Mouse (Mus musculus) heart, postnatal 10 days (tissue): Measurements from ENCODE around the gene St7. TPM values are rescaled to one million over a fixed set of nuclear protein-coding genes. Genes with fewer than 3 reads are reported as not detected.
"Not testable (repeated sequence)": the region's sequence is repeated elsewhere in the genome, so short reads cannot be mapped to it uniquely, and the experiment has no call there.

Source experiments
- DNase-seq, 2 experiments: peaks; one replicate each; pipeline ENCODE4 v3.0.0; 2021
- intact Hi-C: fragments of 180-260 bp; cut with DNase I; formaldehyde crosslinking; loops from one replicate; pipeline ENCODE4 v1.15.1; 2025
- total RNA-seq, 2 experiments: library from RNA; stranded (reverse); gene quantifications; 2 replicates each; pipeline ENCODE4 v1.2.3; 2021

St7 gene
- total RNA-seq: 10 to 100 TPM; 29.8 to 30.7 TPM

DNA sequence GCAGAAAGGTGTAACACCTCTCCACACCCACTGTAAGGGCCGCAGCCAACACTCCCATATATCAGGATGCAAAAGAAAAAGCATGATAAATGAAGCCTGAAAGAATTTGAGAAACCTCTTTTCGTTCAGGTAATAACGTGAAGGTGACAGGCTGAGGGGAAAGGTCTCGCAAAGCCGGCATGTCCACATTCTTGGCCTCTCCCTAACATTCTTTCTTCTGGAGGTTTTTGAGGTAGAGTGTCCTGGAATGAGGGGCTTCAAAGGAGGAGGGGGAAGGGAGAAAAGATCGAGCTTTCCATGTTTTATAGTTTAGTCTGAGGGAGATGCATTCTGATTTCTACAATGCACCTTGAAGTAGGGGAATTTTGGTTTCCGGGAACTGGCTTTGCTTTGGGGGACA lies at the start of gene St7:
St7 (plus strand) TSS at position 287 of the 400 bp plus-strand sequence.
- no peak for DNase-seq
- intact Hi-C loops: loop anchor here (5.0 kb wide), 1 partner anchor 55 kb away; the partner anchor contains the start of gene Capza2

- no peak for DNase-seq
- intact Hi-C loops: no loop called here
Measured at GRCm38 (mm10) chr6:17646107-17646506, 46.6 kb upstream of the St7 start.

GRCm38 (mm10) chr6:17652132-17652531 lies 40.6 kb upstream of the St7 start:
- intact Hi-C loops: no loop called here
- no peak for DNase-seq

DNA sequence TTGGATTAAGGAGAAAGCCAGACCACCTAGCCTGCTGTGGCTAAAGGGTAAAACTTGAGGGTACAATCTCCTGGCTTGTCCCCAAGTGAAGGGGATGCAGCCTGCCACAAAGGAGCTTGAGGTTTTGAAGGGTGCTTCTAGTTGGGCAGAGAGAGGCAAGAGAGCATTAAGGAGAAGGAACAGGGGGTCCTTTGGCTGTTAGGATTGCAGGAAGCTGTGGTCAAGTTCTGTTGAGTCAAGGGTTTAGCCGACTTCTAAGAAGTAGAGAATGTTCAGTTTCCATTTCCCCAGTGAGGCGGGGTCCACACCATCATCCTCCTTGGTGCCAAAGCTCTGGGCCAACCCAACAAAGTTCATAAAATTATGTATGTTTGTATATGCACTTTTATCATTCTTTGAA lies 37.7 kb upstream of the St7 start:
- intact Hi-C loops: no loop called here

GRCm38 (mm10) chr6:17657308-17657707 lies 35.4 kb upstream of the St7 start:
- intact Hi-C loops: no loop called here
- DNase-seq: no peak

More for the DNA sequence above, 37.7 kb upstream of the St7 start:
- no peak for DNase-seq

DNA sequence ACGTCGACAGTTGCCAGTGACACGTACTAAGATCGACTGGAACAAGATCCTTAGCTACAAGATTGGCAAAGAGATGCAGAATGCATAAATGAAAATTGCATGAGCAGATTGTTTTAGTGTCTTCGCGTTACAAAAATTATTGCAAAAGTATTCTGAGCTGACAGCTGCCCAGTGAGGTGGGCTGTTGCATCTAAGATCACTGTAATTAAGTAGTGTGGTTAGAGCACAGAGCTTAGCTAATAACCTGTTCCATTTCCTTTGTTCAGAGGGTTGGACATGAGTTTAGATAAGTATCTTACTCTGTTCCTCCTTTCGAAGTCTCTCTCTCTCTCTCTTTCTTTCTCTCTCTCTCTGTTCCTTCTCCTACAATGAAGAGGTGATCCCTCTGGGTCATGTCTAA lies 27.4 kb upstream of the St7 start:
- intact Hi-C loops: no loop called here
- DNase-seq: no peak

DNA sequence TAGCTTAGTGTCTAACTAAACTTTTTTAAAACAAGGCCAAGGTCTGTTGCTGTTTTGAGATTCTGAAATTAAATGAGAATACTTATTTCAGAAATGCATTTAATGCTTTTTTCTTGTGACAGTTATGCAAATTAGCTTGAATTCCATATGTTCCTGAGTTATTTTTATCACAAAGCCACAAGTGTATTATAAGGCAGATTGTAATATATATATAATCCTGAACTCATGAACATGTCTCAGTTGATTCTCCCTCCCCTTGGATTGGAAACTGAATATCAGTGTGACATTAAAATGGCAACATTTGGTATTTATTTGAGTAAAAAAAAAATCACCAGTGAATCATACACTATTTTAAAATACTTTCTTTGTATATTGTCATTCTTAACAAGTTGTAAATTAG lies 26.7 kb upstream of the St7 start:
- no peak for DNase-seq
- intact Hi-C loops: no loop called here

GRCm38 (mm10) chr6:17667813-17668212 lies 24.9 kb upstream of the St7 start:
- no peak for DNase-seq
- intact Hi-C loops: no loop called here

DNA sequence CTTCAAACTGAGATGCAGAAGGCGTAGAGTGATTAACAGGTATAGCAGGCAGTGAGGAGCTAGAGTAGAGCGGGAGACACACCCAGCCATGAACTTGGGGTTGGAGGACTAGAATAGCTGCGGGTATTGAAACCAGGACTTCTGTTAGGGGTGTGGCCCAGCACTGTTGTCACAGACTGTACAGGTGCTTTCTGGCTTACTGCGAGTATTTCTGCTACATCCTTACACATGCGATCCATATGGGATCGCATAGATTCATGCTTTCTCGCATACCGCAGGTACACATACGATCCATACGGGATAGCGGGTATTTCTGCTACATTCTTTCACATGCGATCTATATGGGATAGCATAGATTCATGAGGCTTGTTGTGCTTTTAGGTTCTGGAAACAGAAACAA lies 24.4 kb upstream of the St7 start:
- intact Hi-C loops: no loop called here

GRCm38 (mm10) chr6:17669826-17670225 lies 22.9 kb upstream of the St7 start:
- no peak for DNase-seq
- intact Hi-C loops: no loop called here

More for the DNA sequence above, 24.4 kb upstream of the St7 start:
- no peak for DNase-seq

DNA sequence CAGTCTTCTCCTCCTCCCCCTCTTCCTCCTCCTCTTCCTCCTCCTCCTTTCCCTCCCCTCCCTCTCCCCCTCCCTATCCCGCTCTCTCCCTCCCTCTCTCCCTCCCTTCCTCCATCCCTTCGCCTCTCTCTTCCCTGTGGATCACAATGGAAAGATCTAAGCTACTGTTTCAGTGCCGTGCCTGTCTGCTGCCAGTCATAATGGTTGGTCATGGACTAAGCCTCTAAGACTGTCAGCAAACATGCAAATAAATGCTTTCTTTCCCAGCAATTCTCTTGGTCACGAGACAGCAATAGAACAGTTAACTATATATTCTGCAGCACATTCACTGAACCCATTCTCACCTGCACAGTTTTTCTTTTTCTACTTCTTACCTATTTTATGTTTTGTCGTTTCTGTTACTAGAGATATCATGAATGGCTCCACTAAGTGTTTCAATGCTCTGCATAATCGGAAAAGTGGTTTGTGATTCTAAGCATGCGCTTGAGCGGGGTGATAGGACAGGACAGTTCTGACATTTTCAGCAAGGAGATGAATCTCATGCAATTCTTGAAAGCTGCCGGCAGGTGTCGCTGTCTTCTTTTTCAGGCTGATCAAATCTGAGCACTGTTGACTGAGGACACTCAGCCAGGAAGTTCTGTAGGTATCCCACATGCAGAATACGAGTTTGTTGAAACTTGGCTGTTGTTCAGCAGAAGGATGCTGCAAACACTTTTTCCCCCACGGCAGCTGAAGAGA lies 17.5 kb upstream of the St7 start:
- DNase-seq: peak; percentile 50 to 76
- intact Hi-C loops: loop anchor here (1.0 to 2.0 kb wide), 5 partner anchors 20 to 403 kb away; no protein-coding TSS in a partner anchor

- no peak for DNase-seq
- intact Hi-C loops: no loop called here
Measured at GRCm38 (mm10) chr6:17677008-17677407, 15.7 kb upstream of the St7 start.

DNA sequence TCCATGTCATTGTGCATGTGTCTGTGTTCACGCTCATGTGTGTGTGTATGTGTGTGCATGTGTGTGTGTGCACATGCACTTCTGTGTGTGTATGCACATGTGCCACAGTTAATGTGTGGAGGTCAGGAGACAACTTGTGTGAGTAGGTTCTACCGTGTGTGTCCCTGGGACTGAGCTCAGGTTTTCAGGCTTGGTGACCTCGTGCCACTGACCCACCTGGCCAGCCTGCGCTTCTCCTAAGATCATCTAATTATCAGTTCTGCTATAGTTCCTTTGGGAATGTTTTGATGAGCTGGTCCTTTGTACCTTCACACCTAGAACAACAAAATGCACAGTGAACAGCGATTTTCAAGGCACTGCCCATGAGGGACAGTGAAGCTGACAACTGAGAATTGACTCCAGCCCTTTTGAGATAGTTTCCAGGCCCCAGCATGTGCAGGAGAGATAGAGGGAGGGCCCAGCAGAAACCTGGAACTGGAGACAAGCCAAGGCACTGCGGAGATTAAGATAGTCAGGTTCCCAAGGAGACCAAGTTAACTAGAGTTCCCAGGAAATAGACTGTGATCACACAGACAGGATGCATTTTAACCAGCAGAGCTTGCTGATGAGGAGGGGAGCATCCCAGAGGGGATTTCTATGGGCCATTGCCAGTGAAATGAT lies 12.3 kb upstream of the St7 start:
- DNase-seq: no peak
- intact Hi-C loops: no loop called here

DNA sequence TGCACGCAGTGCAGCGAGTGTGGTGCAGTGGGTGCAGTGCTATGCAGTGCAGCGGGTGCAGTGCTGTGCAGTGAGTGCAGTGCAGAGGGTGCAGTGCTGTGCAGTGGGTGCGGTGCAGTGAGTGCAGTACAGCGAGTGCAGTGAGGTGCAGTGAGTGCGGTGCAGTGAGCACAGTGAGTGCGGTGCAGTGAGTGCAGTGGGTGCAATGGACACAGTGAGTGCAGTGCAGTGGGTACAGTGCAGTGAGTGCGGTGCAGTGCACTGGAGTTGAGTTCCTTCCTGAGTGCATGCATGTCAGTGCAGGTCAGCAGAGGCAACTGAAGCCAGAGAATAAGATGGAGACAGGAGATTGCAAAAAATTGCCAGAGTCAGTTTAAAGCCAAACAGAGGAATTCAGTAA lies 10.9 kb upstream of the St7 start:
- intact Hi-C loops: no loop called here
- DNase-seq: no peak

- no peak for DNase-seq
- intact Hi-C loops: no loop called here
Measured at GRCm38 (mm10) chr6:17688676-17689075, 4.1 kb upstream of the St7 start.

GRCm38 (mm10) chr6:17693726-17694549 lies 1.2 kb downstream of the St7 start:
- intact Hi-C loops: loop anchor here (2.0 to 5.0 kb wide), 2 partner anchors 19 to 57 kb away; partner anchors contain the start of gene Capza2
- DNase-seq: peak; percentile 79 to 80

GRCm38 (mm10) chr6:17694550-17694951 lies 1.8 kb downstream of the St7 start:
- peak; percentile 84 to 86 for DNase-seq
- intact Hi-C loops: loop anchor here (2.0 to 5.0 kb wide), 2 partner anchors 20 to 57 kb away; partner anchors contain the start of gene Capza2

GRCm38 (mm10) chr6:17696321-17696734 lies 3.6 kb downstream of the St7 start:
- DNase-seq: peak; percentile 72 to 79
- intact Hi-C loops: no loop called here

- no peak for DNase-seq
- intact Hi-C loops: no loop called here
Measured at GRCm38 (mm10) chr6:17700936-17701612, 8.3 kb downstream of the St7 start.

DNA sequence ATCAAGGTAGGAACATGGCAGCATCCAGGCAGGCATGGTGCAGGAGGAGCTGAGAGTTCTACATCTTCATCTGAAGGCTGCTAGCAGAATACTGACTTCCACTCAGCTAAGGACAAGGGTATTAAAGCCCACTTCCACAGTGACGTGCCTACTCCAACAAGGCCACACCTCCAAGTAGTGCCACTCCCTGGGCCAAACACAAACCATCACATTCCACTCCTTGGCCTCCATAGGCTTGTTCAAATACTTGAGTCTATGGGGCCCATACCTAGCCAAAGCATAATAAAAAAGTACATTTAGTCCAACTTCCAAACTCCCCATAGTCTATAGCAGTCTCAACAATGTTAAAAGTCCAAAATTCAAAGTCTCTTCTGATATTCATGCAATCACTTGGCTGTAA lies 11.3 kb downstream of the St7 start:
- DNase-seq, intact Hi-C loops: not testable (repeated sequence)

- no peak for DNase-seq
- intact Hi-C loops: no loop called here
Measured at GRCm38 (mm10) chr6:17705973-17706372, 13.2 kb downstream of the St7 start.
